ENCODE assay signal across 27 mouse cellular contexts in the genomic region with DNA sequence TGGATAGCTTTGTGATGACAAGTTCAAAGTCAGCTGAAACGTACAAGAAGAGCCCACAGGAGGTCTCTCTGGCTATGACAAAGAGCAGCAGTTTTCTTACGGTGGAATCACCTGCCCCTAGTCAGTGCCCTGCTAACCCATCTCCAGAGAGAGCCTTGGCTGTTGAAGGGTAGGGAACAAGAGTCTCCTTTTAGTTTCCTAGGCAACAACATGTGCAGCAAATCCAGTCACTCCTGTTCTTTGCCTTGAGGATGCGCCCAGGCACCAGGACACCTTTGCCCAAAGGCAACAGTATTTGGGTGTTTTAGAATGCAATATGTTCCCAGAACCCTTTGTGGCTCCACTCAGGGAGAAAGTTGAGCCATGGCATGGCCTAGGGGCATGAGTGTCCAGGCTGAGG. TPM values are rescaled to one million over a fixed set of nuclear protein-coding genes. Genes with fewer than 3 reads are reported as not detected.
DNase-seq lines count a peak whose midpoint lies in the region; ATAC-seq lines count a peak whose summit lies in the region.
"Had no signal": no experiment of that assay in that cellular context is flagged by ENCODE, and none has a peak within 500 bp of the region (broad histone marks: within the 10 kb centered on the region; RNA-seq: fewer than 3 reads in every experiment).

No protein-coding gene starts in this region.

- no peak for ATAC-seq in forebrain, embryonic 11.5 days (replicated peaks; ENCODE audit: low FRiP score)
- no peak for ATAC-seq in forebrain, embryonic 15.5 days (replicated peaks)
- ATAC-seq: CD4-positive, CD25-positive, alpha-beta regulatory T cell, adult 4 months; forebrain, embryonic 13.5 days; forebrain, embryonic 16.5 days; Patski had no signal

- H3K36me3 ChIP-seq in forebrain, embryonic 11.5 days (ENCODE audit: control insufficient read depth, insufficient read depth, low read length) = no peaks in the 10 kb centered on the region
- no peaks in the 10 kb centered on the region for H3K36me3 ChIP-seq in forebrain, embryonic 15.5 days
- H3K36me3 ChIP-seq in heart, embryonic 10.5 days = peaks cover 7% of the 10 kb centered on the region; the same call in 1 of the 2 replicates
- H3K36me3 ChIP-seq: forebrain, embryonic 10.5 days; G1E had no signal

- no peak overlapping the region for H3K9ac ChIP-seq in forebrain, embryonic 11.5 days (ENCODE audit: low read length)
- H3K9ac ChIP-seq in forebrain, embryonic 15.5 days (replicated peaks) = no peak overlapping the region
- H3K9ac ChIP-seq: embryonic facial prominence, embryonic 13.5 days; embryonic facial prominence, embryonic 15.5 days; forebrain, embryonic 13.5 days had no signal

- H3K9me3 ChIP-seq in forebrain, embryonic 11.5 days (ENCODE audit: control insufficient read depth, low read length) = no peaks in the 10 kb centered on the region
- H3K9me3 ChIP-seq in forebrain, embryonic 15.5 days = no peaks in the 10 kb centered on the region
- H3K9me3 ChIP-seq in heart, embryonic 10.5 days = no peaks in the 10 kb centered on the region
- H3K9me3 ChIP-seq: embryonic facial prominence, embryonic 13.5 days; embryonic facial prominence, embryonic 15.5 days; forebrain, embryonic 10.5 days; forebrain, embryonic 13.5 days; G1E had no signal

- DNase-seq in forebrain, embryonic 11.5 days (ENCODE audit: low spot score) = peak; percentile 29
- DNase-seq in heart, embryonic 10.5 days (ENCODE audit: low spot score) = peak; percentile 58
- no peak for DNase-seq in heart, adult 18-20 months
- peak; percentile 10 for DNase-seq in urinary bladder, adult 2 months (ENCODE audit: low spot score)
- DNase-seq in urinary bladder, postnatal 10 days (ENCODE audit: low spot score) = no peak
- DNase-seq: adrenal gland, adult 2 months; adrenal gland, postnatal 10 days; adrenal gland, postnatal 25 days; B cell, adult 2 months; cerebellum, adult 11 months; cerebellum, adult 8-10 months; cerebellum, adult 9-11 months; cerebellum, postnatal 14 days; cerebellum, postnatal 36 days; embryo, embryonic 11 days had no signal

- no peak overlapping the region for H3K4me2 ChIP-seq in forebrain, embryonic 11.5 days (ENCODE audit: low read depth, low read length, severe bottlenecking)
- H3K4me2 ChIP-seq in forebrain, embryonic 15.5 days (replicated peaks) = no peak overlapping the region
- H3K4me2 ChIP-seq: embryonic facial prominence, embryonic 13.5 days; embryonic facial prominence, embryonic 15.5 days; forebrain, embryonic 13.5 days had no signal

- no peaks in the 10 kb centered on the region for H3K27me3 ChIP-seq in forebrain, embryonic 11.5 days (ENCODE audit: control insufficient read depth, insufficient read depth, low read length)
- no peaks in the 10 kb centered on the region for H3K27me3 ChIP-seq in forebrain, embryonic 15.5 days
- H3K27me3 ChIP-seq in heart, embryonic 10.5 days (ENCODE audit: insufficient read depth, poor library complexity, severe bottlenecking) = peaks cover 8% of the 10 kb centered on the region; the same call in 1 of the 2 replicates
- H3K27me3 ChIP-seq: CH12.LX; embryonic facial prominence, embryonic 13.5 days; embryonic facial prominence, embryonic 15.5 days; forebrain, embryonic 13.5 days; Patski had no signal

- WGBS in forebrain, embryonic 11.5 days = 87% methylated on average over 3 of the region's 3 CpGs
- WGBS in forebrain, embryonic 15.5 days = 83% methylated on average over 3 of the region's 3 CpGs
- 85% methylated on average over 3 of the region's 3 CpGs for WGBS in heart, embryonic 10.5 days

- no peak overlapping the region for H3K4me3 ChIP-seq in forebrain, embryonic 11.5 days (ENCODE audit: low read depth, low read length)
- no peak overlapping the region for H3K4me3 ChIP-seq in forebrain, embryonic 15.5 days
- no peak overlapping the region for H3K4me3 ChIP-seq in heart, embryonic 10.5 days
- H3K4me3 ChIP-seq: embryonic facial prominence, embryonic 13.5 days; embryonic facial prominence, embryonic 15.5 days; erythroblast, embryonic 14.5 days; forebrain, embryonic 10.5 days; forebrain, embryonic 13.5 days had no signal

- no peaks in the 10 kb centered on the region for H3K4me1 ChIP-seq in forebrain, embryonic 11.5 days (replicated peaks; ENCODE audit: control insufficient read depth, insufficient read depth, low read length)
- peaks cover 27% of the 10 kb centered on the region for H3K4me1 ChIP-seq in forebrain, embryonic 15.5 days
- H3K4me1 ChIP-seq in heart, embryonic 10.5 days = peaks cover 15% of the 10 kb centered on the region
- H3K4me1 ChIP-seq: forebrain, embryonic 10.5 days had no signal

- no peak overlapping the region for H3K27ac ChIP-seq in forebrain, embryonic 11.5 days (ENCODE audit: low read depth, low read length)
- H3K27ac ChIP-seq in forebrain, embryonic 15.5 days (replicated peaks) = no peak overlapping the region
- no peak overlapping the region for H3K27ac ChIP-seq in heart, embryonic 10.5 days
- H3K27ac ChIP-seq: embryonic facial prominence, embryonic 13.5 days; embryonic facial prominence, embryonic 15.5 days; forebrain, embryonic 10.5 days; forebrain, embryonic 13.5 days had no signal

RNA-seq across cellular contexts. Expression of gene Kctd21, which starts 16.2 kb away (rescaled TPM):
- 4.7 and 4.8 TPM in 2 replicates for polyA plus RNA-seq in forebrain, embryonic 11.5 days (2014; fragmentation: Nextera tagmentation; extraction: Ambion mirVana)
- 6.6 and 7.1 TPM in 2 replicates for polyA plus RNA-seq in forebrain, embryonic 15.5 days (2015; fragmentation: Nextera tagmentation; extraction: Ambion mirVana)
- 4.1 and 4.6 TPM in 2 replicates for polyA plus RNA-seq in heart, embryonic 10.5 days (2016; fragmentation: Nextera tagmentation; extraction: Ambion mirVana)
- total RNA-seq in heart, adult 18-20 months (2021) = 1 to 10 TPM; 4.1 to 4.9 TPM
- 9.2 TPM in 2 replicates for polyA plus RNA-seq in urinary bladder, adult 2 months (2012; rRNA removed)
- polyA plus RNA-seq: erythroblast, embryonic 14.5 days had no signal

RNA-seq across cellular contexts. Expression of gene Usp35, which starts 16.5 kb away (rescaled TPM):
- polyA plus RNA-seq in forebrain, embryonic 11.5 days (2014; fragmentation: Nextera tagmentation; extraction: Ambion mirVana) = 2.8 and 2.9 TPM in 2 replicates
- 4.4 and 5.8 TPM in 2 replicates for polyA plus RNA-seq in forebrain, embryonic 15.5 days (2015; fragmentation: Nextera tagmentation; extraction: Ambion mirVana)
- polyA plus RNA-seq in heart, embryonic 10.5 days (2016; fragmentation: Nextera tagmentation; extraction: Ambion mirVana) = 1.1 and 2.3 TPM in 2 replicates
- under 1 TPM; 0.41 to 0.60 TPM for total RNA-seq in heart, adult 18-20 months (2021)
- polyA plus RNA-seq in urinary bladder, adult 2 months (2012; rRNA removed) = 7.5 and 9.3 TPM in 2 replicates
- total RNA-seq: common myeloid progenitor, adult 5-6 weeks had no signal

RNA-seq across cellular contexts. Expression of gene Alg8, which starts 23.1 kb away (rescaled TPM):
- 44.1 and 44.6 TPM in 2 replicates for polyA plus RNA-seq in forebrain, embryonic 11.5 days (2014; fragmentation: Nextera tagmentation; extraction: Ambion mirVana)
- 18.9 and 19.0 TPM in 2 replicates for polyA plus RNA-seq in forebrain, embryonic 15.5 days (2015; fragmentation: Nextera tagmentation; extraction: Ambion mirVana)
- polyA plus RNA-seq in heart, embryonic 10.5 days (2016; fragmentation: Nextera tagmentation; extraction: Ambion mirVana) = 47.3 and 53.4 TPM in 2 replicates
- 1 to 10 TPM; 4.4 to 4.8 TPM for total RNA-seq in heart, adult 18-20 months (2021)
- polyA plus RNA-seq in urinary bladder, adult 2 months (2012; rRNA removed) = 11.0 and 14.4 TPM in 2 replicates

RNA-seq across cellular contexts. Expression of gene Ndufc2, which starts 51.5 kb away (rescaled TPM):
- polyA plus RNA-seq in forebrain, embryonic 11.5 days (2014; fragmentation: Nextera tagmentation; extraction: Ambion mirVana) = 307 and 339 TPM in 2 replicates
- polyA plus RNA-seq in forebrain, embryonic 15.5 days (2015; fragmentation: Nextera tagmentation; extraction: Ambion mirVana) = 460 and 479 TPM in 2 replicates
- 380 and 484 TPM in 2 replicates for polyA plus RNA-seq in heart, embryonic 10.5 days (2016; fragmentation: Nextera tagmentation; extraction: Ambion mirVana)
- total RNA-seq in heart, adult 18-20 months (2021) = 100 to 1,000 TPM; 548 to 551 TPM
- 148 and 154 TPM in 2 replicates for polyA plus RNA-seq in urinary bladder, adult 2 months (2012; rRNA removed)

Comparison
In these comparisons a context has a peak if more than half of its experiments do, and no peak if none do; other contexts are left out.
1. DNase-seq: peak in forebrain, embryonic 11.5 days (single experiment), heart, embryonic 10.5 days (single experiment) and urinary bladder, adult 2 months (single experiment); none in heart, adult 18-20 months (0 of 2) and urinary bladder, postnatal 10 days (single experiment).